Mouse (Mus musculus): ENCODE results near the gene Tmem199.

- TF ChIP-seq CTCF (IDR thresholded peaks at IDR 0.05) = no peak
- TF ChIP-seq EP300 (IDR thresholded peaks at IDR 0.05) = no peak
Observed at GRCm38 (mm10) chr11:78524838-78525237, 12.9 kb upstream of the Tmem199 start.

All from lung, postnatal 0 days (tissue).